Mouse (Mus musculus) hindbrain, postnatal 0 days (tissue): Measurements from ENCODE around the gene Mmp19. TPM values are rescaled to one million over a fixed set of nuclear protein-coding genes. Genes with fewer than 3 reads are reported as not detected.
A peak's percentile ranks its signal among the peaks of the same experiment; 100 is the strongest.

Experiments used
- ATAC-seq: fragments of 200-750 bp; cut with Nextera tagmentation; 2 replicates; pipeline ENCODE4 v1.8.0; 2017; ENCODE audit warnings: mild to moderate bottlenecking, moderate TSS enrichment, moderate library complexity
- DNase-seq: peaks from one replicate; pipeline ENCODE4 v3.0.0-alpha.2; 2015; ENCODE audit warnings: low spot score
- H3K27ac ChIP-seq: fragments of 300-500 bp; sonication (generic); 2 replicates; pipeline ENCODE4 v1.5.1; 2014; ENCODE audit warnings: mild to moderate bottlenecking
- H3K27me3 ChIP-seq: fragments of 300-500 bp; sonication (generic); 2 replicates; pipeline ENCODE4 v1.6.1; 2014; ENCODE audit warnings: low read length, mixed read lengths; ENCODE audit not compliant: insufficient read depth
- H3K36me3 ChIP-seq: fragments of 300-500 bp; sonication (generic); 2 replicates; pipeline ENCODE4 v1.6.1; 2014; ENCODE audit warnings: low read length, mixed read lengths; ENCODE audit not compliant: insufficient read depth
- H3K4me1 ChIP-seq: fragments of 300-500 bp; sonication (generic); 2 replicates; pipeline ENCODE4 v1.6.1; 2014; ENCODE audit warnings: antibody characterized with exemption, low read length, mixed read lengths; ENCODE audit not compliant: insufficient read depth
- H3K4me2 ChIP-seq: fragments of 300-500 bp; sonication (generic); 2 replicates; pipeline ENCODE4 v1.6.1; 2014; ENCODE audit warnings: low read depth, mild to moderate bottlenecking, low read length, moderate library complexity, mixed read lengths
- H3K4me3 ChIP-seq: fragments of 300-500 bp; sonication (generic); 2 replicates; pipeline ENCODE4 v1.5.1; 2014; ENCODE audit warnings: low read length
- H3K9ac ChIP-seq: fragments of 300-500 bp; sonication (generic); replicated peaks from 2 replicates; pipeline ENCODE4 v1.6.1; 2014; ENCODE audit warnings: mild to moderate bottlenecking, low read length, moderate library complexity, mixed read lengths
- H3K9me3 ChIP-seq: fragments of 300-500 bp; sonication (generic); 2 replicates; pipeline ENCODE4 v1.6.1; 2016; ENCODE audit warnings: low read length, mixed read lengths
- CTCF ChIP-seq: IDR thresholded peaks from 2 replicates; pipeline ENCODE4 v1.5.1; 2016; ENCODE audit warnings: antibody characterized with exemption, control low read depth, low read depth
- WGBS: fragments of 180-500 bp; shearing (Covaris S2); extraction: QIAGEN DNeasy Blood & Tissue Kit; methylation state at CpG from one replicate; pipeline ENCODE4 v1.1.7; 2014; 5-methylcytosine and 5-hydroxymethylcytosine counted together
- polyA plus RNA-seq: library from polyadenylated mRNA; unstranded; fragments of >200 nt; fragmentation: Nextera tagmentation; extraction: Ambion mirVana; gene quantifications from 2 replicates; pipeline ENCODE4 v1.2.1, GENCODE M21; 2015
- total RNA-seq: library from RNA; depleted of rRNA; stranded (reverse); fragments of >200 nt; gene quantifications from 2 replicates; pipeline ENCODE4 v1.2.3, GENCODE M21; 2014

The Mmp19 gene
- total and polyA plus RNA-seq, 2 experiments from 2014 or later, result 0.52 to 0.61 TPM

GRCm38 (mm10) chr10:128778441-128778840 is 12.3 kb upstream of the Mmp19 start:
- H3K4me3 ChIP-seq, result no peak overlapping the region
- no peak for ATAC-seq
- H3K4me2 ChIP-seq, result no peak overlapping the region
- TF ChIP-seq CTCF, result no peak
- H3K36me3 ChIP-seq, result no peaks in the 10 kb centered on the region
- H3K9ac ChIP-seq, result no peak overlapping the region
- WGBS, result 97% methylated on average over 2 of the region's 2 CpGs
- DNase-seq, result no peak
- H3K9me3 ChIP-seq, result no peaks in the 10 kb centered on the region
- H3K27me3 ChIP-seq, result no peaks in the 10 kb centered on the region
- H3K27ac ChIP-seq, result peak overlapping the region; percentile 59; the same call in 1 of the 2 replicates
- no peaks in the 10 kb centered on the region; the same call in 1 of the 2 replicates for H3K4me1 ChIP-seq

DNA sequence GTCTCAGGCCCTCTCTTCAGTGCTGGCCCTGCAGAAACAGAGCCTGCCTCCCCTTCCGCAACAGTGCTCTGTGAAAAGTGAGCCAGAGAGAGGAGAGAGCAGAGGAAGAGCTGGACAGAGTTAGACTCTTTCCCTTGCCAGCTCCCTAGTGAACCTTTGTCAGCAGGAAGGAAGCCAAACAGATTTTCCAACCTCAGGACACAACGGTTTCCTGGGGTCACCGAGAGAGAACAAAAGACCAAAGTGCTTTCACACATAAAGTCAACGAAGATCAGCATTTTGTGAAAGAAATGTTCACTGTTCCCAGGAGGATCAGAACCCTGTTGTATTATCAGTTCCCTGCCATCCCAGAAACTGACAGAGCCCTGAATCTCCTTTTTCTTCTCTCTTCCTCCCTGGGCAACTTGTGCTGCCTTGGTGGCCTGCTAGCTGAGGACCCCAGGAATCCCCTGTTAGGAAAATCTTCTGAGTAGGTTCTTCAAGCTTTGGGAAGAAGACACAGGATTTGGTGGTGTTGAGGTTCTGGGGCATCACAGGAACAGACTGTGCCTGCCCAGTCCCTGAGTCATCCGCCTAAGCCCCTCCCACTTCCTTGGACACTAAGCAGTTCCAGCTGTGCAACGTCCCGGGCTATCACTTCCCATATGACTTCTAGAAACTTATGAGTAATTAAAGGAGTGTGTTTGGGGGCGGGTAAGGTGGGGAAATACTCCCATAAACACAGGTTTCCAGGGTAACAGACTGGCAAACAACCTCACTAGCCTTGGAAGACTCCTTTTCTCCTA is 11.5 kb upstream of the Mmp19 start:
- Histone ChIP-seq H3K4me1 (no peaks in the 10 kb centered on the region; the same call in 1 of the 2 replicates), H3K4me2 (no peak overlapping the region), H3K27ac (peak overlapping the region; percentile 59), H3K9me3 (no peaks in the 10 kb centered on the region), H3K4me3 (no peak overlapping the region), H3K9ac (no peak overlapping the region), H3K36me3 (no peaks in the 10 kb centered on the region), H3K27me3 (no peaks in the 10 kb centered on the region)
- 32% methylated on average over 8 of the region's 8 CpGs for WGBS
- no peak for TF ChIP-seq CTCF
- ATAC-seq (no peak), DNase-seq (peak; percentile 6)

GRCm38 (mm10) chr10:128780200-128780599 is 10.5 kb upstream of the Mmp19 start:
- ATAC-seq (no peak), DNase-seq (no peak)
- Histone ChIP-seq H3K27me3 (no peaks in the 10 kb centered on the region), H3K4me3 (no peak overlapping the region), H3K4me2 (no peak overlapping the region), H3K9ac (no peak overlapping the region), H3K27ac (no peak overlapping the region), H3K4me1 (no peaks in the 10 kb centered on the region; the same call in 1 of the 2 replicates), H3K9me3 (peaks cover 2% of the 10 kb centered on the region; the same call in 1 of the 2 replicates), H3K36me3 (no peaks in the 10 kb centered on the region)
- 100% methylated on average over 1 of the region's 1 CpGs for WGBS
- no peak for TF ChIP-seq CTCF

DNA sequence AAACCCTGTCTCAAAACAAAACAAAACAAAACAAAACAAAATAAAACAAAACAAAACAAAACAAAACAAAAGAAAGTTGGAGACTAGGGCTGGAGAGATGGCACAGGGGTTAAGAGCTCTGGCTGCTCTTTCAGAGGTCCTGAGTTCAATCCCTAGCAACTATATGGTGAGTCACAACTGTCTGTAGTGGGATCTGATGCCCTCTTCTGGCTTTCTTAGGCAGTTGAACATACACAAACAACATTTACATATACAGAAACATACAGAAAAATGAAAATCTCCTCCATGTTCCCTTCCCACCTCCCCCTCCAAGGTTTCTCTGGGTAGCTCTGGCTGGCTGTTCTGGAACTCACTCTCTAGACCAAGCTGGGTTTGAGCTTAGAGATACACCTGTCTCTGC is 1.3 kb downstream of the Mmp19 start:
- Histone ChIP-seq H3K9me3 (no peaks in the 10 kb centered on the region), H3K27ac (no peak overlapping the region), H3K4me3 (no peak overlapping the region), H3K36me3 (no peaks in the 10 kb centered on the region), H3K4me1 (no peaks in the 10 kb centered on the region), H3K4me2 (no peak overlapping the region), H3K27me3 (no peaks in the 10 kb centered on the region), H3K9ac (no peak overlapping the region)
- DNase-seq (no peak), ATAC-seq (no peak)
- TF ChIP-seq CTCF, result no peak

DNA sequence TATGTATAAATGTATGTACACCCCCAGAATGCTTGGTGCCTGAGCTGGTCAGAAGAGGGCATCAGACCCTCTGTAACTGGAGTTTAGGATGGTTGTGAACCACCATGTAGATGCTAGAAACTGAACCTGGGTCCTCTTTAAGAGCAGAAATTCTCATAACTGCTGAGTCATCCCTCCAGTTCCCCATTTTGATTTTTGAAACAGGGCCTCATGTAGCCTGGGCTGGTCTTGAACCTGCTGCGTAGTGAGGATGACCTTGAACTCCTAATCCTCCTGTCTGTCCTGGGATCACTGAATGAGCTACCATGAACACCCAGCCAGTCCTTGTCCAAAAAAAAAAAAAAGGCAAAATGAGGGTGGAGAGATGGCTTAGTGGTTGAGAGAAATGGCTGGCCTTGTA is 2.5 kb downstream of the Mmp19 start:
- no peak for TF ChIP-seq CTCF
- Histone ChIP-seq H3K9me3 (no peaks in the 10 kb centered on the region), H3K27ac (no peak overlapping the region), H3K4me3 (no peak overlapping the region), H3K4me2 (no peak overlapping the region), H3K27me3 (no peaks in the 10 kb centered on the region), H3K9ac (no peak overlapping the region), H3K4me1 (no peaks in the 10 kb centered on the region), H3K36me3 (no peaks in the 10 kb centered on the region)
- WGBS, result 94% methylated on average over 1 of the region's 1 CpGs
- DNase-seq (no peak), ATAC-seq (no peak)

DNA sequence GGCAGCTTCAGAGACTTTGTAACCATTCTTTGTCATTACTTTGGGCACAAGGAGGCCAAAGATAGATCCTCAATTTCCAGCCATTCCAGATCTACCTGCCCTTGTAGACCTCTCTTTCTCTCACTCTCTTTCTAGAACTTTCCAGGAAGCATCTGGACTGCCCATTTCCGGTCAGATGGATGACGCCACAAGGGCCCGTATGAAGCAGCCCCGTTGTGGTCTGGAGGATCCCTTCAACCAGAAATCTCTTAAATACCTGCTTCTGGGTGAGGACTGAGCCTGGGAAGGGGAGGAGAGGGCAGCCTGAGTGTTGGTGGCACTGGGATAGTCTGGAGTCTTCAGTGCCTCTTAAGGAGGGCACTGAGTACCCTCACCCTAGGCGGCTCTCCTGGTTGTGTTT is 3.7 kb downstream of the Mmp19 start:
- Histone ChIP-seq H3K27me3 (no peaks in the 10 kb centered on the region), H3K4me1 (no peaks in the 10 kb centered on the region), H3K4me3 (no peak overlapping the region), H3K27ac (no peak overlapping the region), H3K36me3 (no peaks in the 10 kb centered on the region), H3K4me2 (no peak overlapping the region), H3K9me3 (no peaks in the 10 kb centered on the region), H3K9ac (no peak overlapping the region)
- DNase-seq (no peak), ATAC-seq (no peak)
- no peak for TF ChIP-seq CTCF
- 90% methylated on average over 5 of the region's 5 CpGs for WGBS

DNA sequence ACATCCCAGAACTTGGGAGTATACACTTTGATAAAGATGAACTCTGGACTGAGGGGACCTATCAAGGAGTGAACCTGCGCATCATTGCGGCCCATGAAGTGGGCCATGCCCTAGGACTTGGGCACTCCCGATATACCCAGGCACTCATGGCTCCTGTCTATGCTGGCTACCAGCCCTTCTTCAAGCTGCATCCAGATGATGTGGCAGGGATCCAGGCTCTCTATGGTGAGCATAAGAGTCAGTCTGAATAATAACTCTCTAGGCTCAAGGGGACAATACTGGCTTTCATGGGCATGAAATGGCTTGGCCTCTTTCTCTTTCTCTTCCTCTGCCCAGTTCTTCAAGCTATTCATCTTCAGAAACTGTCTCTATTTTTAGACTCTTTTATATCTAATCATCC is 4.9 kb downstream of the Mmp19 start:
- no peak overlapping the region for H3K27ac ChIP-seq
- no peak for TF ChIP-seq CTCF
- ATAC-seq (no peak), DNase-seq (peak; percentile 37)
- no peak overlapping the region for H3K4me3 ChIP-seq
- H3K27me3 ChIP-seq, result no peaks in the 10 kb centered on the region
- no peak overlapping the region for H3K4me2 ChIP-seq
- 80% methylated on average over 3 of the region's 3 CpGs for WGBS
- no peaks in the 10 kb centered on the region for H3K4me1 ChIP-seq
- H3K9me3 ChIP-seq, result no peaks in the 10 kb centered on the region
- H3K36me3 ChIP-seq, result peaks cover 4% of the 10 kb centered on the region; the same call in 1 of the 2 replicates
- no peak overlapping the region for H3K9ac ChIP-seq
